Mouse (Mus musculus) frontal cortex, postnatal 14 days (tissue): ENCODE results near the gene Hist1h3a.
A peak's percentile ranks its signal among the peaks of the same experiment; 100 is the strongest.
"Not testable (repeated sequence)": the region's sequence is repeated elsewhere in the genome, so short reads cannot be mapped to it uniquely, and the experiment has no call there.

Experiments used
- DNase-seq, 2 experiments: peaks; one replicate each; pipeline ENCODE4 v3.0.0; 2022; ENCODE audit warnings: low spot score in 2 of 2

The Hist1h3a gene

DNA sequence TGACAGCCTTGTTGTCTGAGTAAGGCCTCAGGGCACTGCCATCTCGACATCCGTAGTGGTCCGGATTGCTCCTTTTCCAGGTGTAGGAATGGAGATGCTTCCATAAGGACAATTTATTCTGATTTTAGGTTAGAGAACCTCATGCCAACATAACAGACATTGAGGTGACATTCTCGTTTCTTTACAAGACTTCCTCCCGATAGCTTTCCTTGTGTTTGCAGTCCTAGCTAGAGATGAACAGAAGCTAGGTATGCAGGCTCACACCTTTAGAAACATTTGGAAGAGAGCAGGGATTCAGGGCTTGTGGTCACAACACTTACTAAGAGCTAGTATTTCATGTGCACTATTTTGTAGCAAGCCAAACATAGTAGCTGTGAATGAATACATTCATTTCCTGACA lies 19.0 kb downstream of the Hist1h3a start:
- no peak for DNase-seq

GRCm38 (mm10) chr13:23742007-23742406 lies 20.2 kb downstream of the Hist1h3a start:
- no peak for DNase-seq

GRCm38 (mm10) chr13:23740910-23741309 lies 21.3 kb downstream of the Hist1h3a start:
- no peak for DNase-seq

GRCm38 (mm10) chr13:23740256-23740840 lies 21.8 kb downstream of the Hist1h3a start:
- DNase-seq, result no peak

GRCm38 (mm10) chr13:23739922-23740252 lies 22.3 kb downstream of the Hist1h3a start:
- DNase-seq, result no peak

DNA sequence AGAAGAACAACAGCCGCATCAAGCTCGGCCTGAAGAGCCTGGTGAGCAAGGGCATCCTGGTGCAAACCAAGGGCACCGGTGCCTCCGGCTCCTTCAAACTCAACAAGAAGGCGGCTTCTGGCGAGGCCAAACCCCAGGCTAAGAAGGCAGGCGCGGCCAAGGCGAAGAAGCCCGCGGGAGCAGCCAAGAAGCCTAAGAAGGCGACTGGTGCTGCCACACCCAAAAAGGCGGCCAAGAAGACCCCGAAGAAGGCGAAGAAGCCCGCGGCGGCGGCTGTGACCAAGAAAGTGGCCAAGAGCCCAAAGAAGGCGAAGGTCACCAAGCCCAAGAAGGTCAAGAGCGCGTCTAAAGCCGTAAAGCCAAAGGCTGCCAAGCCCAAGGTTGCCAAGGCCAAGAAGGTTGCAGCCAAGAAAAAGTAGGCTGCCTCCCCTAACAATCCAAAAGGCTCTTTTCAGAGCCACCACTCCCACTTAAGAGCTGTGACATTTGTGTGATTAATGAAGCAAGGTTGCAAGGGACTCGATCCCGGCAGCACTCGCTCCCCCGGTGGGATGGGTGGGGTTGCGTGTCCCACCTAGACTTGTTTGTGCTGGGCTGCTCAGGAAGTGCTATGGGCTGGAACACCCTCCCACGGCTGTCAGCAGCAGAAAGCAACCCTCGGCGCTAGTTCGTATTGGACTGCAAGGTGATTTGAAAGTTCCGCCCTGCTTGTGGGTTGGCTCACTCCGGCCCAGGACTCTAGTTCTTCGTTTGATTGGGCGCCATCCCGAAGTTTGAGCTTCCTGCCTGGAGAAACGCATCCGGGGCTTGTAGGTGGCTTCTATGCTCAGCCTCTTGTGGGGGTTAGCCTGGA lies 22.9 kb downstream of the Hist1h3a start:
- DNase-seq, result peak; percentile 90 to 92

DNA sequence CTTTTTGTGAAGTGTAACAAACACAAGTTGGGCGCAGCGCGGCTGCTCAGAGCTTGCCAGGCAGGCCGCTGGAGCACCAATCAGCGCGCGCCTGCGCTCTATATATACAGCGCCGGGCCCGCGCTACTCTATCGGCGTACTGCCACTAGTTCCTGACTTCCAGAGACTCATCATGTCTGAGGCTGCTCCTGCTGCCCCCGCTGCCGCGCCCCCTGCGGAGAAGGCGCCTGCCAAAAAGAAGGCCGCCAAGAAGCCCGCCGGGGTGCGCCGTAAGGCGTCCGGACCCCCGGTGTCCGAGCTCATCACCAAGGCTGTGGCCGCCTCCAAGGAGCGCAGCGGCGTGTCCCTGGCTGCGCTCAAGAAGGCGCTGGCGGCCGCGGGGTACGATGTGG lies 23.5 kb downstream of the Hist1h3a start, which contains the start of gene Hist1h1c:
Gene Hist1h1c, plus strand, starts transcription at position 132 of the 392 bp plus-strand sequence.
- DNase-seq, result peak; percentile 86 to 89

DNA sequence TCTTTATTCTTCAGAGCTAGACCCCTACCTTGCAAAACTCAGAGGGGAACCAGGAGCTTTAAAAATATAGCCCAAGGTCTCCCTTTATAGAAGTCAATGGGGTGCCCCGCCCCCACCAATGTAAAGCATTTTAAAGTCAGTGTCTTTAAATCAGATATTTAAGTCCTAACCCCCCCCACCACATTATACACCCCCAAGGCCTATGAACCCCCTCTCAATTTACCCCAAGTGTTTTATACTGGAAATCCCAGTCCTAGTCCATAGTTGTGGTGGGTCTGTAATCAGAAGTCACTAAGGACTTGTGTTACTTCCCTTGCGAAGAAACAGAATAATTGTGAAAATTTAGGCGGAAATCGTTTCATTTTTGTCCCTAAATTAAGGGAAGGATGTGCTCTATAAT lies 24.1 kb downstream of the Hist1h3a start:
- DNase-seq, result no peak

GRCm38 (mm10) chr13:23737091-23737490 lies 25.1 kb downstream of the Hist1h3a start:
- no peak for DNase-seq

DNA sequence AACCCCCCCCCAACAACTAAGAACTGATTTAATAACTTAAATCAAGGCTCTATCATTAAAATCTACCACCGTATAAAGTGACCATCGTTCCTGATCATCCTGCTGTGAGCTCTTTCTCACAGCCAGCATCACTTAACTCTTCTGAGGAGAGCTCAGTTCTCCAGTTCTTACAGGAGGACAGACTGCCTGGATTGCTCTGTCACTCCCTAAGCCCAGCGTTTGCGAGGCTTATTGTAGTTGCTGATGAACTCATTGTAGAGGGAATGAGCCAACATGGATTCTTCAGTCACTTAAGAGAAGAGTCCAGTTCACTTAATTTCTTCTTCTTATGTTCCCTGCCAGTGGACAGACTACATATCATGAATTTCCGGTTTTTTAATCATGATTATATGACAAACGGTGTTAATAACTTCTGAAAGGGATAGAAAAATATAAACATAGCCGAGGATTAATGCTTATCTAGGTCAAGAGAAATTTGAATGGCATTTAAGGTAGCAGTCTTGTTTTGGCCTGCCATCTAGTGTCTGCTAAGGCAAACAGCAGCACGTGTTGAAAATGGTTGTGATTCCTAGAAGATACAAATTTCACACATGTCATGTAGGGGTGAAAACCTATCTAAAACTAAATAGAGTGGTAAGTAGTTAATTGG lies 29.9 kb downstream of the Hist1h3a start:
- no peak for DNase-seq

DNA sequence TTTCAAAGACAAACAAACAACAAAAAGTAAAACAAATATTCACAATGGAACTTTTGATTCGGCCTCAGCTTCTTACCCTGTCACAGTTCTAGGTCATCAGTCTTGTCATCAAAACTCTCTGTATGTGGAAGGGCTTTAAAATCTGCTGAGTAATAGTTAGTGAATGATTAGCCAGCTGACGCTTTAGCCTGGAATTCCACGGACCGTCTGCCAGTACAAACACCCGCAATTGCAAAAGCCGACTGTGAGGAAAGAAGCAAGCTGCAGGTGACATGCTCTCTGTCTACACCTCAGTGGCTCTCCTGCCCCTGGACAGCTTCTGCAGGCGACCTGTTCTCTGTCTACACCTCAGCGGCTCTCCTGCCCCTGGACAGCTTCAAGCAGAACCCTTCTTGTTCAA lies 31.7 kb downstream of the Hist1h3a start:
- DNase-seq, result no peak

DNA sequence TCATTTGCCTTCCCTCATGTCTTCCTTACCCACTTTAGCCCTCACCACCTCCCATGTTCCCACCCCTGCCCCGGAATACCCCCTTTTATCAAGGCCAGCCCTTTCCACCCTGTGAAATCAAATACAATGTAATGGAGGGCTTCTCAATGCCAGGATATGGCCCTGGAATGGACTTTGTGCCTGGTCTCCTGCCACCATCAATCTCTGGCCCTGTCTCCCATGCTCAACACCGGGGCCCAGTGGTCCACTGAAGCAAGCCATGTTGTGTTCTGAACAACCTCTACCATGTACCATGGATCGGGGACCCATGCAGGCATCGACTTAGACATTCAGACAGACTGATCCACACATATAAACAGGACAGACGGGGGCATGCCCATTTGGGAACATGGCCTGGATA lies 32.5 kb downstream of the Hist1h3a start:
- DNase-seq, result no peak

- DNase-seq, result no peak
Measured at GRCm38 (mm10) chr13:23729192-23729525, 33.0 kb downstream of the Hist1h3a start.

DNA sequence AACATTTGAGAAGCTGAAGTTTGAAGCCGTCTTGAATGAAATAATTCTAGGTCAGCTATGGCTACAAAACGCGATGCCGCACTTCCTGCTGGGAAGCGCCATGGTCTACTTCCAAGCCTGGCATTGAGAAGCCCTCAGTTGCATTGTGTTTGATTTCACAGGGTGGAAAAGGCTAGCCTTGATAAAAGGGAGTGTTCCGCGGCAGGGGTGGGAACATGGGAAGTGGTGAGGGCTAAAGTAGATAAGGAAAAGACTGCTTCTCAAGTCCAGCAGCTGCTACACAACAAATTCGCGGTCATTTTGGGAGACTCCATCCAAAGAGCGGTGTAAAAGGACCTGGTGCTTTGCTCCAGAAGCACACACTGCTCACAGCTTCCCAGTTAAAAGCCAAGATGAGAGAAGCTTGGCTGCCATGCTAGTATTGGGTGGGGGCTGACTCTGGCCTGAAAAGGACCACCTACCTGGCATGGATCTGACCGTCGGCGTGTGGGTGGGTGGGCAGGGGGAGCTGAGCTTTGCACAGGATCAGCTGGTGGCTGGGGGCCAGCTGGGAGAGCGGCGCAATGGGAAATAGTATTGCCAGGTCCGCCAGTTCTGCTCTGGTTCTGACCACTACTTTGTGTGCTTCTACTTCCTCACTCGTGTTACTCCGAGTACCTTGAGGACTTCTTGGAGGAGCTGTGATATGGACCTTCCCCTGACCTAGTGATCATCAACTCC lies 33.6 kb downstream of the Hist1h3a start:
- DNase-seq, result no peak

GRCm38 (mm10) chr13:23725213-23725612 lies 37.0 kb downstream of the Hist1h3a start:
- no peak for DNase-seq

DNA sequence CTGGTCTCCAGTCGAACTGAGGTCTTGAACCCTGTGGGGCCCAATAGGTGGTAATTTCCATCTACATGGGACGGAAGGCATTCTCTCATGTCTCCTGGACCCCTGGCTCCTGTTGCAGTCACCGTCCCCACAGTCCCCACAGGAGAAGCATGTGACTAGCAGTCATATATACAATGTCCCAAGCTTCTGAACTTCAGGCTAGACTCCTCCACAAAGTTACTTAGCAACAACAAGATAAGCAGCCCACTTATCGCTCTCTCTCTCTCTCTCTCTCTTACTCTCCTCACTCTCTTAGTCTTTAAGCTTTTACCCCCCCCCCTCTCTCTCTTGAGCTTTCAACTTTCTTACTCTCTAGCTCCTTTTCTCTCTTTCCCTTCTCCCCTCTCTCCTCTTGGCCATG lies 37.9 kb downstream of the Hist1h3a start:
- DNase-seq, result no peak

DNA sequence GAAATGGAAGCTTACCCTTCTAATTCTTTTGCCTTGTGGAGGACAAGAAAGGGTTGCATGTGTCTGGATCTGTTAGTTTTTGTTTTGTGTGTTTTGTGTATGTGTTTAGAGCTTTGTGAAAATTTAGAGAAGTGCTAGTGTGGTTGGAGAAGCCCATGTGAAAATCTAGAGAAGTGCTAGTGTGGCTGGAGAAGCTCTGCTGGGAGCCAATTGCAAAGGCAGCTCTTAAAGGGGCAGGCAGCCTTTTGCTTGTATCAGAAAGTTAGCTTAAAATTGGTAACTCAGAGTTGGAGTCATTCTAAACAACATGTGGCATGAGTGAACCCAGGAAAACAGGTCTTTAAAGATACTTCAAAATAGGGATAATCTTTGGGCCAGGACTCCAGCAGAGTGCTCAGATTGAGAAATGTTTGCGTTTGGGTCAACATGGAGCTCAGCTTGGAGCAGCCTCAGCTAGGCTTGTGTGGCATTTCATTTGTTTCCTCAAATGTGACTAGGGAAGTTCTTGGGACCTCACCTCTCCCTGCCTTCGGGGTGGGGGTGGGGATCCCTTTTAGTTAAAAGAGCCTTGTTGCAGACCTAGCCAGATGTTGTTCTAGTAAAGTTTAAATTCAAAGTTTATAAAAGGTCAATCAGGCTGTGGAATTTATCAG lies 44.5 kb downstream of the Hist1h3a start:
- not testable (repeated sequence) for DNase-seq

- DNase-seq, result no peak
Measured at GRCm38 (mm10) chr13:23717176-23717575, 45.0 kb downstream of the Hist1h3a start.

DNA sequence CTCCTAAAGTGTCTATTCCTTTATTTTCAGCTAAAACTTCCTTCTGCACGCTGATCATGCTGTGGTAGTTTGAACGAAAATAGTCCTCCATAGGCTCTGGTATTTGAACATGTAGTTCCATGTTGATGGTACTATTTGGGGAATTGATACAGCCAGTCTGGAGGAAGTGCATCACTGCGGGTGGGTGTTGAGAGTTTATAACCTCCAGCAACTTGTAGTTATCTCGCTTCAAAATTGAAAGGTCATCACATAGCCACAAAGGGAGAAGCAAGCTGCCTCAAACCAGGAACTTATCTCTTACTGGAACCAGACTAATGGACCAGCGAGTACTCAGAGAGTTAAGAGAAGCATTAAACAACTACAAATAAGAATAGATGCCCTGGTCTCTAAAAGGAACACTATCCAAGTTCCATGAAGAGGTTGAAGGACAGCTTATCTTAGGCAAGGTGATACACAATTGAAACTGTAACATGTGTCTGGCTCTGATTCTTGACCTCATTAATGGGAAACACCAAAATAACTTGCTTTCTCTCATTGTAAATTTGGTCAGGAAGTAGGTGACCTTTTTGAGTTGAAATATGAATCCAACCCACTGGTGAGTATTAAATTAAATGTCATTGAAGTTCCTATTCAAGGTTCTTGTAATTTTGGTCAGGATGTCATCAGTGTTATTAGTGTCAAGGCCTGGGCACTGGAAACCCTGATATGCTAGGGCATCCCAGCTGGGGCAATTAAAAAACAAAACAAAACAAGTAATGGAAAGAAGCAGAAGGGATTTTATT lies 45.7 kb downstream of the Hist1h3a start:
- DNase-seq, result no peak
